Mouse (Mus musculus): ENCODE measurements around the gene Slc34a1.

Slc34a1 gene

DNA sequence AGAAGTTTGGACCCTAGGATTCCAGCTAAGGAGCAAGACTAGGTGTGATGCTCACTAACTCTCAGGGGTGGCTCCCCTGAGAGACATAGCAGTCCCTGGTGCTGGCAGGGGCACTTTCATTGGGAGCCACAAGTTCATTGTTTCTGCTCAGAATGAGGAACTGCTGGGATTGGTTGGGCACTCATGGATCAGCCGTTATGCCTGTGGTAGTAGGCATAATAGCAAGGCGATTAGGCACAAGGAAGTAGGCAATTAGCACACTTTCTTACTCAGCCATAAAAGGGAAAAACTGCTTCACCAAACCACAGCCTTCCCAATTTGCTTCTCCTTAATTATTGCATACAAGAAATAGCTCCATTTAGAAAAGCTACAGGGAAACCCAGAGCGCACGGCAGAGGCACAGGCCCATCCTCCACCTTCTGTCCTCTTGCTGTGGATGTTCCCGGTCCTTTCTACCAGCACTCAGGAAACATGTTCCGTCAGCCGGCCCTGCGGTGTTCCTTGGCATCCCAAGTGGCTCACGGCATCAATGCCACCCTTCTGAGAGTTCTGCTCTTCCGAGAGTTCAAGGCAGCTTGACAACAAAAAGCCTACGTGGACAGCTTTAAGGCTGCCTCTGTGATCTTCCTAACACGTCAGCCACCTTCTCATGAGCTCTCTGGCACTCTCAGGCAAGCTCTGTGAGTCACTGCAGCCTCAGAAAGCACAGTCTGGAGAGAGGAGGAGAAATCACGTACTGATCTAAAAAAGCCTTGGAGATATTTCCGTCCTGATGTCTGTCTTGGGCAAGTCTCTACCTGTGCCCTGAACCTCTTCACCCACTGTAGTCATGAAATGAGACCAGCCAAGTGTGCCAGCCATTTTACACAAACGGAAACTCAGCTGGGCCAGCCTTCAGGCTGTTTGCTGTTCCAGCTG, 6.2 kb downstream of the Slc34a1 start:
- intact Hi-C loops (cut with DNase I): loop anchor here (2.0 kb wide), 1 partner anchor 67 kb away; no protein-coding TSS in a partner anchor

DNA sequence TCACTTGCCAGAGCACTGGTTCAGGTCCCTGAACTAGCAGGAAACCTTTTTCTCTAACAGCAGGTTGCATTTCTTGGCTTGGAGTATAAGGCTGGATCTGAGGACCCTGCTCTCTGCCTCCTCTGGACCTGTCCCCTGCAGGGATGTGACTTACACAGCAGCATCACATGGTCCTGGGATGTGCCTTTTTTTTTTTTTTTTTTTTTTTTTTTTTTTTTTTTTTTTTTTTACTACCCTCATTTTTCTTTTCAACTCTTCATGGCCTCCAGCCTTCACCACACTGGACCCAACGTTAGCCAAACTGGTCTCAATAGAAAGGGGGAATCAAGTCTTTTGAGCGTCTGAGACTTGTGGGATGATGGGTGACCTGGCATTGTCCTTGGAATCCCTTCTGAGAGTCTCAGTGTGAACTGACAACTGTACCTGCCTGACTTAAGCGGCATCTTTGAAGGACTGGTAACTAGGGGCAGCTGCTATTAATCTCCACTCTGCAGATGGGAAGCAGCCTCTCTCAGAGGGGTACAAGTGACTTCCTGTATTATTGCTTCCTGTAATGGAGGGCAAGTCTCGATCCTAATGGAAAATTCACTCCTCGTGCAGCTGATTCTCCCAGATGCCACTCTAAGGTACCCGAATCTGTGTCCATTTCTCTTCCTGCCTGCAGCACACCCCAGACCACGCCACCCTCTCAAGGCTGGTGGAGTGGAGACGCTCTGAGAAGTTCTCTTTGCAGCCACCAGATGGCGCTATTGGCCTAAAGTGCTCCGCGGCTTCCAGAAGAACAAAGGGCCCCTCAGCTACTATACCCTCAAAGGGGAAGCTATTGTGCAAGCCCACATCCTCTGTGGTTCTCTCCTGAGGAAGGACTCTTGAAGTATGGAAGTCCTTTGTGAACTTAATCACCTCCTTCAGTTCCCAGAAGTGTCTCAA, 7.1 kb downstream of the Slc34a1 start:
- intact Hi-C loops (cut with DNase I): loop anchor here (2.0 to 5.0 kb wide), 2 partner anchors 66 to 112 kb away; no protein-coding TSS in a partner anchor

DNA sequence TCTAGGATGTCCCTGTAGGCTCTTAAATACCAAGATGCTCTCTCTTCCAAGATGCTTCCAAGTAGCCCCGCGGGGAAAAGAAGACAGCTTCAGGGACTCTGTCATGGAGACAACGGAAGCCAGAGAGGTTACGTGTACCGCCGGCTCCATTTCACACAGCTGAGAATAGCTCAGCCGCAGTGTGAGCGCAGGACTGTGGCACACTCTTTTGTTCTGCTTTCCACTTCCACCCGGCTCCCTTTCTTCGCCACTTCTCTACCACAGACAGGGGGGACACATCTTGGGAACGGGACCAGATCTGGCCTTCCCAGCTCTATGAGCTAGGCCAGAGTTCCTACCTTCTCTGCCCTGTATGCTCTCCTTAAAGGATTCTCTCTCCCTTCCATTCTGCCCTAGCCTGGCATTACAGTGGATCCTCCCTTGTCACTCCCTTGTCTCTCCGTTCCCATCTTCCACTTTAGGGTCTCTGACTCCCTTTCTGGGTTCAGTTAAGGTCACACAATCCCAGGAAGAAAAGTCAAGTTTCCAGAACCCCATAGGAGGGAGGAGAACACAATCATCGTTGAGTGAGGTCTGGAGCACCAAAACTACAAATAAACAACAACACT, 7.9 kb downstream of the Slc34a1 start:
- intact Hi-C loops (cut with DNase I): loop anchor here (2.0 to 5.0 kb wide), 2 partner anchors 65 to 111 kb away; no protein-coding TSS in a partner anchor

DNA sequence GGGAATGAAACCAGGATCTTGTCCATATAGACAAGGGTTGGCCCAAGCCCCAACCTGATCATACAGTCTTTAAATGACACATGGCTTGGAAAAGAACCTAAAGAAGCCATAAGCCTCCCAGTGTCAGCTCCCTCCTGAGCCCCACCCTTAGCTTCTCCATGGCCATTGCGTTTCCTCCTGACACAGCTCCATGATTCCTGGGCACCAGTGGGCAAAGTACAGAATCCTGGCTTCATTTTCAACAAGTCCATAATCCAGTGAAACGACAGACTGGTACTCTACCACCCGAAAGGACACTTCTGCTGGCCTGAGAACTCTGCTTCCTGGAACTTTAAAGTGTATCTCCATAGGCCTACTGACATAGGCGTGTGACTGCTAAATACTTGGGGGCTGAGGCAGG, 9.4 kb downstream of the Slc34a1 start:
- intact Hi-C loops (cut with DNase I): loop anchor here (5.0 kb wide), 1 partner anchor 110 kb away; no protein-coding TSS in a partner anchor

DNA sequence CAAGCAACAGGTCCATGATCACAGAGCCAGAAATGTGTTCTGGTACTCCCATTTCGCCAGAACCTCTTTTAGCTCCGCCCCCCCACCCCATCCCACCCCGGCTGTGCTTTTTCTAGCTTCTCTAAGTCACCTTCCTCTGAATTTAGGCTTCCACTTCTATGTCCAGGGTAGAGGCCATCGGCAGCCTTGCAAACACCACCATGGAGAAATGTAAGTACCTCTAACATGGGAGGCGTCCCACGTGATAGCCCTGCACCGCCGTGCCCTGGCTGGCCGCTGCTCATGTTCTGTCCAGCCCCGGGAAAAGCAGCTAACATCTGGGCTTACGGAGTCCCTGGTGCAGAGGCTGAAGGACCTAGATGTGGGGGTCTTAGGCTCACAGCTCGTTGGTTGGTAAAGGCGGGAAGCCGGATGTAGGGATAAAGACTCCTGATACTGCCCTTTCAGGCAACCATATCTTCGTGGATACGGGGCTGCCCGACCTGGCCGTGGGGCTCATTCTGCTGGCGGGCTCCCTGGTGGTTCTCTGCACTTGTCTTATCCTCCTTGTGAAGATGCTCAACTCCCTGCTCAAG, 10.6 kb downstream of the Slc34a1 start:
- intact Hi-C loops (cut with DNase I): loop anchor here (5.0 kb wide), 1 partner anchor 109 kb away; no protein-coding TSS in a partner anchor

DNA sequence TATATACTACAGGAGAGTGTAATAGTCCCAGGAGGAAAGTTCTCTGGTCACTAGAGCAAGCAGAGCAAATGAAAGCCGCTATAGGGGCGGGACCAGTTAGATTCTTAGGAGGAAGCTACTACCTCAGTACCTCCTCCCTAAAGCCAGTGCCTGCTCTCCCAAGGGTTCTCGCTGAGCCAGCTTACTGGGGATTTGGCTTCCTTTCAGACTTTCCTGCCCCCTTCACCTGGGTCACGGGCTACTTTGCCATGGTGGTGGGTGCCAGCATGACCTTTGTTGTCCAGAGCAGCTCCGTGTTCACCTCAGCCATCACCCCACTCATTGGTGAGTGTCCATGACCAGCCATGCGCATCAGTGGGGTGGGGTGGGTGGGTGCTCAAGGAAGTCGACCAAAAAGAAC, 13.8 kb downstream of the Slc34a1 start:
- intact Hi-C loops (cut with DNase I): no loop called here

DNA sequence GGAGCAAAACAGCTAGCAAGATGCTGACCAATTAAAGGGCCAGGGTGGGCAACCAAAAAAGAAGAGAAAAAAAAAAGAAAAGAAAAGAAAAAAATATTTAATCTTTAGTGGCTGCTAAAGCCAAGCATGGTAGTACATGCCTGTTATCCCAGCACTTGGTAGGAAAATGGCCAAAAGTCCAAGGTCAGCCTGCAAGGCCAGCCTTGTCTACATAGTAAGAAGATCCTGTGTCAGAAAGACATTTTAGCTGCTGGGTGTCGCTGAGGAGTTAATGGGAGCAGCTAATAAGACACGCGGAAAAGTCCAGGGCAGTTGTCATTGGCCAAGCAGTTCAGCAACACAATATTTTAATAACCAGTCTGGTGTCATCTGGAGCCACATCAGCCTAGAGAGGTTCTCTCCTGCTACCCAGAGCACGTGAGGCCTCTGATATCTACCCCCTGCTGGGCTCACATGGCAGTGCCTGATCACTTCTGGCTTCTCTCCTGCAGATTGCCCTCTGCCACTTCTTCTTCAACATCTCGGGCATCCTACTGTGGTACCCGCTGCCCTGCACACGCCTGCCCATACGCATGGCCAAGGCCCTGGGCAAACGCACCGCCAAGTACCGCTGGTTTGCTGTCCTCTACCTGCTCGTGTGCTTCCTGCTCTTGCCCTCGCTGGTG, 14.8 kb downstream of the Slc34a1 start:
- intact Hi-C loops (cut with DNase I): no loop called here

DNA sequence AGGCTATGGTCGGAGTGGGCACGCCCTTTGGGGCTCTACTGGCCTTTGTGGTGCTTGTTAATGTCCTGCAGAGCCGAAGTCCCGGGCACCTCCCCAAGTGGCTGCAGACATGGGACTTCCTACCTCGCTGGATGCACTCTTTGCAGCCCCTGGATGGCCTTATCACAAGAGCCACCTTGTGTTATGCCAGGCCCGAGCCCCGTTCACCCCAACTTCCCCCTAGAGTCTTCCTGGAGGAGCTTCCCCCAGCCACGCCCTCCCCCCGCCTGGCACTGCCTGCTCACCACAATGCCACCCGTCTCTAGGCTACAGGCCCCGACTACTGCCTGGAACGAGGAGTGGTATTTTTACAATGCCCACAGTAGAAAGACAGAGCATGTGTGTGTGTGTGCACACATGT, 15.3 kb downstream of the Slc34a1 start:
- intact Hi-C loops (cut with DNase I): no loop called here

DNA sequence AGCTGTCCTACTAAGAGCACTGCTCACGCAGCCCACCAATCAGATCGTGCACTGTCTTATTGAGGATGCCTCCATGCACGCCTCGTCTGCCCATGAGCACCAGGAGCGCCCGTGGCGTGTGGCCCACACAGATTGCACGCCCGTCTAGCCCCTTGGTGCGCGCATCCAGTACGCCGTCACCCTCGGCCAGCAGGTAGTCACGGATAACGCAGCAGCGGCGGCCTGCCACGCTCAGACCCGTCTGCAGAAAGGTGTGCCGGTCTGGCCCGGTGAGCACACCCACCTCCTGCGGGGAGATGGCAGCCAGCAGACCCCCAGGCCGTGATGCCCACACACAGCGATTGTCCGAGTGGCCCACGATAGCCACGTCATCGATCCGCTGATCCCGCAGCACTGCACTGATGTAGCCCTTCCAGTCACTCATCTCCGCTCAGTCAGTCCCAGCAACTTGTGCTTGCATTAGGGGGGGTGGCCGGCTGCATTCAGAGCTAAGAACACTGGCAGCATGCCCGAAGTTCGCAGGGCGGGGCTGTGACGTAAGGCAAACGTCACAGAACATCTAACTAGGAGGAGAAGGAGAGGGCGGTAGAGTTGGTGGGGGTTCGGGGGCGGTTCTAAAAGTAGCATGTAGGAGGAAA, 16.9 kb downstream of the Slc34a1 start, which contains the start of gene Pfn3:
Gene Pfn3, minus strand, starts transcription at position 490 of the 638 bp plus-strand sequence.
- intact Hi-C loops (cut with DNase I): no loop called here

DNA sequence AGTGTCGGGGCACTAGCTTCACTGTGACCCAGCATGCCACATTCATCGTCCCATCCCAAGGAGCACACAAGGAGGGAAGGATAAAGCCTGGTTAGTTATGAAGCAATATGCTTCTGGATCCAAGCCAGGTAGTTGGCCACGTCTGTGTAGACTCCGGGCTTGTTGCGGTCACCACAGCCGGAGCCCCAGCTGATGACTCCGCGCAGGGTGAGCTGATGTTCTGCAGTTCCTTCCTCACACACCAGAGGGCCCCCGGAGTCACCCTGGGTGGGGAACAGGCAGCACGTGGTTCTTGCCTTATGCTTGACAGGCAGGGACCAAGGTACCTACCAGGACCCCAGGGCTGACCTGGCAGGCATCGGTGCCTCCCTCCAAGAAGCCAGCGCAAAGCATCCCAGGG, 20.0 kb downstream of the Slc34a1 start:
- intact Hi-C loops (cut with DNase I): no loop called here

DNA sequence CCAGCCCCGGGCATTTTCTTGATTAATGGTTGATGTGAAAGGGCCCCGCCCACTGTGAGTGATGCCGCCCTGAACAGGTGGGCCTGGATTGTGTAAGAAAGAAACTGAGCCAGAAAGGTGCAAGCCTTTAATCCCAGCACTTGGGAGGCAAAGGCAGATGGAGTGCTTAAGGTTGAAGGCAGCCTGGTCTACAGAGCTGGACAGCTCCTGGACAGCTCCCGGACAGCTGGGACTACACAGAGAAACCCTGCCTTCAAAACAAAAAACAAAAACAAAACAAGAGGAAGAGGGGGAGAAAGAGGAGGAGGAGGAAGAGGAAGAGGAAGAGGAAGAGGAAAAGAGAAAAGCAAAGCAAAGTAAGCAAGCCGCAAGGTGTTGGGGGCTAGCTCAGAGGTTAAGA, 21.2 kb downstream of the Slc34a1 start:
- intact Hi-C loops (cut with DNase I): no loop called here

DNA sequence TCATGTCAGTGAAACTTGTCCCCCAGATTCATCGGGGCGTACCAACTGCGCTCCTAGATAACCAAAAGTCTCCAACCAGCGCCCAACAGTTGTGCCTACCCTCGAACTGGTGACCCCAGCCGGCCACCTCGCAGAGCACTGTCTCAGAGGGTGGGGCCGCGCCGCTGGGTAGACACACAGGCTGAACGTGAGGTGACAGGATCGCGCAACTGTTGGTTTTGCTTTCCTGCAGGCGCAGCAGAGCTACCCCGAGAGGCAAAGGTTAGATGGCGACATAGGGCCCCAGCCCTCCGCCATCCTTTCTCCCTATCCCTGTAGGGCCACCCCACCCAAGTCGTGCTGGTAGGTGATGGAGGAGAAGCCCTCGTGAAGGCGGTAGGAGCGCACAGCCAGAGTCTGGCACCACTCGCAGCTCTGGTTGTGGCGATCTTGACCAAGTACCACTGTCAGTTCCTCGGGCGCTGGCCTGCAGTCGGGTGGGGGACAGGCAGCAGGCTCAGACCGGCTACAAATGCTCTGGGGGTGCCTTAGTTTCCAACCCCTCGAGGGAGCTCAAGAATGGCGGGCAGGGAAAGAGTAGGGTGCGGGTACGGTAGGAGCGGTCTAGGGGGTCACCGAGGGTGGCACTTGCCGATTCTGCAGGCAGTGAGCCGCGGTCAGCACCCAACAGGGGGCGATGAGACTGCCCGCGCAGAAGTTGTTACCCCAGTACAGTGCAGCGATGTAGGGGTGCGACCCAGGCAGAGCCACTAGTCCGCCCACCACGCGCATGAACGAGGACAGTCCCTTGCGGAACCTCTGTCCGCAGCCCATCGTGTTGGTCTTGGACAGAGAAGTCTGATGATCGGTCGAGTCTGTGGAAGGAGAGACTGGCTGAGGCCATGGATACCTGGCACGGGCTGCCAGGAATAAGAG, 22.3 kb downstream of the Slc34a1 start:
- intact Hi-C loops (cut with DNase I): loop anchor here (2.0 kb wide), 1 partner anchor 51 kb away; no protein-coding TSS in a partner anchor

DNA sequence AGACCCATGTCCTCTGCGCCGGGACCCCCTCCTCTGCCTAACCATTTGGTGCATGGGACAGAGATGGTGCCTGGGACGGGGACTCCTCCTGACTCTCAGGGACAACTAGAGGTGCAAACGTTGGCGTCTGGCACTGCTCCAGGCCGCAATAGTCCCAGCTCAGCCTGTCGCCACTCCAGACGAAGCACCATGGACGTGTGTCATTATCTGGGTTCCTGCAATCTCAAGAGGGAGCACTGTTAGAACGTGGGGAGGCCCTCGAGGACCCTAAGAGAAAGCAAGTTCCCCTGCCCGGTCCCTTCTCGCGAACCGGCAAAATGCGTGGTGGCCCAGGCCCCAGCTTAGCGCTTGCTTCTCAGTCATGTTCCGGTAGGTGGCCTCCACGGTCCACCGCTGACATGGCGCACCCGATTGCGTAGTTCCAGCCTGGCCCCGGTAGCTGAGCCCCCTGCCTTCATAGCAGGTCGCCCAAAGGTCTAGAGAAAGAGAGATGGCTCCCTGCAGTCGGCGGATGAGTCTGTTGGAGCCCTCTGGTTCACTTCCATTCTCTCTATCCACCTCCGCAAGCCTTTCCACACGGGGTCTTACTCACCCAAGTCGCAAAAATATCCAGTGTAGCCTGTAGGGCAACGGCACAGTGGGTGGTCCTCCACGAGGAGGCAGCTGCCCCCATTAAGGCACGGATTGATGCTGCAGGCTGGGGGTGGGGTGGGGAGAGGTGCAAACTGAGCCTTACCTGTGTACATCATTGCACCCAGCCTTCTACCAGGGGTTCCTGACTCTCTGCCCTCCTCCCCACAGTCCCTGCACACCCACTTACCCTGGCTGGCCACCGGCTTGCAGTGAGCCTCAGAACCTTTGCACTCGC, 23.2 kb downstream of the Slc34a1 start:
- intact Hi-C loops (cut with DNase I): loop anchor here (2.0 kb wide), 1 partner anchor 50 kb away; no protein-coding TSS in a partner anchor

DNA sequence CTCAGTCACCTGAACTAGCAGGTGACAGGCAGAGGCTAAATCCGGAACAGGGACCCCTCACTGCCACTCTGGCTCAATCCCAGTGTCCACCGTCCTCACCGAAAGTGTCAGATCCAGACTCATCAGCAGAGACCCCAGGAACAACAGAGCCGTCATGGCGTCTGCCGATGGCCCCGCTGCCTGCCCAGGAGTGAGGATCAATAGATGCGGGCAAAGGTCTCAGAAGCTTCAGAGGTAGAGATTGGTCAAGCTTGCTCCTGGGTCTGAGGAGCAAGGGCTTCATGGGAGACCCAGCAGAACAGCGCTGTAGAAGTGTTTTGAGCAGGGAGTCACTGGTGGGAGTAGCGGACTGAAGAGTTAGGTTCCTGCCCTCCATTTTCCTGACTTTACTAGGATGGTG, 28.6 kb downstream of the Slc34a1 start, which contains the start of gene F12:
Gene F12, minus strand, starts transcription at position 181 of the 400 bp plus-strand sequence.
- intact Hi-C loops (cut with DNase I): no loop called here

DNA sequence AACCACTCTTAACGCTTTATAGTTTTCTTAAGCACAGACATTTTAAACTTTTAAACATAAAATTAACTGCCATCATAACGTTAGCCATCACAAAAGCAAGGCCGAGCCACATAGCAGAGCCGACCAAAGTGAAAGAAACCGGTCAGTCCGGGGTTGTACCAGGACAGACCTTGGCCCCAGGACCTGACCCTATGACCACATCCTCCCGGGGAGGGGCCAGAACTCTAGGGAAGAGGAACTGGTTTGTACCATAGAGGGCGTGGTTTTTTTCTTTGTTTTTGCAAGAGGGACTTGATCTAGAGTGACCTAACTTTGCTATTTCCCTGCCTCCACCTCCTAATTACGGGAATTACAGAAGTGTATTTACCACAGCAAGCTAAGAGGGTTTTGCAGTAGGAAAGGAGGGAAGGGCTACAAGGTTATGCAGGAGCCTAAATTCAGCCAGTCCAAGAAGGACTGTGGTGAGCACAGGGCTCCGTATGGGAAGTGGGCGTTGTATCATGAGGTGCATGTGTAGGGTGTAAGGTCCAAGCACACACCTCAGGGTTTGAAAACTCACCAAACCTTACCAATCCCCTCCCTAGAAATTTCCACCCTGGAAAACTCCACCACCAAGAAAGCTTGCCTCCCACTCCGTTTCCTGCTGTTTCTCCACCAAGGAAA, 31.4 kb downstream of the Slc34a1 start:
- intact Hi-C loops (cut with DNase I): no loop called here

DNA sequence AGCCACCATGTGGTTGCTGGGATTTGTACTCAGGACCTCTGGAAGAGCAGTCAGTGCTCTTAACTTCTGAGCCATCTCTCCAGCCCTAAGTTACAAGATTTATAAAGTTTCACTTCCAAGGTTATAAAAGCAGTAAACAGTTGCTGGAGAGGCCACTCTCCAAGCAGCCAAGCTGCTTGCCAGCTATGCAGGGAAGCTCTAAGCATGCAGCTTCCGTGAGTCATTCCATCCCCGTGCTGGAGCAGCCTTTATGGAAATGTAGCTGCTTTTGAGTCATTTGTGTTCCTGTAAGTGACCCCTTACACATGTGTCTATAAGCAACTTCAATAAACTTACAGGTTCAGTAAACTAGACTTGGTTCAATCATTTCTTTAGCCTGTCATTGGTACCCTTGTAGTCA, 32.6 kb downstream of the Slc34a1 start:
- intact Hi-C loops (cut with DNase I): no loop called here

All from adrenal gland (tissue).